12 mouse cellular contexts compared by ENCODE assay signal in the genomic region with DNA sequence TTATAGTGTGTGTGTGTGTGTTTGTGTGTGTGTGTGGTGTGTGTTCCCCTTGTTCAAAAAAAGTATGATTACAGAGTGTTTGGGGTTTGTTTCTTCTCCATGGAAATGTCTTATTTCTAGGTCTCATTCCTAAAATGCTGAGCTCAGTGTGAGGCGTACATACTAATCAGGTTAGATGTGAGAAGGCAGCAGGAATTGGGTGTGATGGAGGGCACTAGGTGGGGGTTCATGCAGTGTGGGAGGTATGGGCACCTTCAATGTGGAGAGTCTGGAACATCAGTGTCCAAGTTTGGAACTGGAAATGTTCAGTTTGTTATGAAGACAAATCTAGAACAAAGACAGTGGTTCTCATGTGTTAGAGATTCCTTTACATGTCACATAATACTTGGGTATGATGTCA.
"Had no signal": no experiment of that assay in that cellular context is flagged by ENCODE, and none has a peak within 500 bp of the region (broad histone marks: within the 10 kb centered on the region; RNA-seq: fewer than 3 reads in every experiment).

No protein-coding gene starts in this region.

- DNase-seq: kidney, adult 11 months; kidney, adult 9 months; kidney, postnatal 36 days; layer of hippocampus, adult 9-11 months; lung, adult 18-20 months; right cerebral cortex, postnatal 14 days; thymus, adult 18-20 months; thymus, postnatal 14 days had no signal

- H3K4me3 ChIP-seq: midbrain, embryonic 10.5 days; myocyte had no signal

- H3K27ac ChIP-seq: kidney, postnatal 0 days; liver, embryonic 14.5 days; midbrain, embryonic 10.5 days had no signal

- H3K4me1 ChIP-seq: midbrain, embryonic 10.5 days had no signal

- H3K9me3 ChIP-seq: midbrain, embryonic 10.5 days had no signal

- H3K9ac ChIP-seq: liver, embryonic 14.5 days had no signal

- H3K36me3 ChIP-seq: midbrain, embryonic 10.5 days had no signal
